Mouse (Mus musculus) spleen, adult 12 weeks (tissue): Measurements from ENCODE around the gene Sall2.
"Not testable (repeated sequence)": the region's sequence is repeated elsewhere in the genome, so short reads cannot be mapped to it uniquely, and the experiment has no call there.

ENCODE experiments used
- DNase-seq: peaks from one replicate; pipeline ENCODE4 v3.0.0; 2022; ENCODE audit warnings: low spot score

Gene Sall2

DNA sequence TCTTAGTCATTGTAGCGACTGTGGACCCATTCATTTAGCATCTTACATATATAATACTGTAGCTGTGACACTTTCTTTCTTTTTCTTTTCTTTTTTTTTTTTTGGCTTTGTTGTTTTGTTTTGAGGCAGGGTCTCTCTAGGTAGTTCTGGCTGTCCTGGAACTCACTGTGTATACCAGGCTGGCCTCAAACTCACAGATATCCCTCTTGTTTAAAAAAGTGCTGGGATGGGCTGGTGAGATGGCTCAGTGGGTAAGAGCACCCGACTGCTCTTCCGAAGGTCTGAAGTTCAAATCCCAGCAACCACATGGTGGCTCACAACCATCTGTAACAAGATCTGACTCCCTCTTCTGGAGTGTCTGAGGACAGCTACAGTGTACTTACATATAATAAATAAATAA, 25.0 kb downstream of the Sall2 start:
- DNase-seq = not testable (repeated sequence)

DNA sequence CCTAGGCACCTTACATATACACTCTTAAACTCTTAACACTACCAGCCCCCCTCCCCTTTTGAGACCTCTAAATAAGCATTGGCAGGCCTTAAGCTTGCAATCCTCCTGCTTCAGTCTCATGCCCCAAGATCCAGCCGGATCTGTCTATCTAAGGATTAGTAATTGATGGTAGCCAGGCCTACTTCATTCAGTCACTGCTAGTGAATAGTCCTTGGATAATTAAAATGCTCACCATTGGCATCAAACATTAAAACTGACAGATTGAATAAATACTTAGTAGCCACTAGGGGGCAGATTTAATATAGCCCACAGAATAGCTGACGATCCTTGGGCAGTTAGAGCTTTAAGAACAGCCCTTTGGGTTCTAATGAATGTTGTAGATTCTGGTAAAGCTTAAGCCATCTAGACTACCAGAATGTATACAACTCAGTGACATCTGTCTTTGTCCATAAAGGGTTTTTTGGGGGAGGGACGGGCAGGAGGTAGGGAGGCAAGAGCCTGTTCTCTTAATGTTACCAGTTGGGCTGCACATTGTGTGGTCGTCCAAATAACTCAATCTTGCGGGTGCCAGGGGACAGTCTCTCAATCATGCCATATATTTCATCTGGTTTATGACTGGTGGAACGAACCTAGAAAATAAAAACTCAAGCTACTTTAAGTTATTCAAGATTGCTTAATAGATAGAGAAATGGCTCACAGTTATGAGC, 32.9 kb downstream of the Sall2 start:
- DNase-seq = no peak

DNA sequence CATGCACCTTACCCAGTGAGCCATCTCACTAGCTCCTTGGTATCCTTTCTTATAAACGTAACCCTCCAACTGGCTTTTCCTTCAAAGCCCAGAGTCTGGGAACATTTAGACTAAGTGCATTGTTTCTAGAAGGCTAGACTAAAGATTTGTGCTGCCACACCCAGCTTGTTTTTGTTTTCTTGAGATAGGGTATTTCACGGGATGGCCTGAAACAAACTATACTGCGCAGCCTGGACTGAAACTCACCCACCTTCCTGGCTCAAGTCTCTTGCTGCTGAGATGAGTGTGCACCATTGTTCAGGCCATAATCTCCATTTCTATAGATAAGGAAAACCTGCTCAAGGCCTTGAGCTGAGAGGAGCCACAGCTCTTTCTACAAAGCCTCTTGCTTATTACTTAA, 44.4 kb downstream of the Sall2 start:
- no peak for DNase-seq

DNA sequence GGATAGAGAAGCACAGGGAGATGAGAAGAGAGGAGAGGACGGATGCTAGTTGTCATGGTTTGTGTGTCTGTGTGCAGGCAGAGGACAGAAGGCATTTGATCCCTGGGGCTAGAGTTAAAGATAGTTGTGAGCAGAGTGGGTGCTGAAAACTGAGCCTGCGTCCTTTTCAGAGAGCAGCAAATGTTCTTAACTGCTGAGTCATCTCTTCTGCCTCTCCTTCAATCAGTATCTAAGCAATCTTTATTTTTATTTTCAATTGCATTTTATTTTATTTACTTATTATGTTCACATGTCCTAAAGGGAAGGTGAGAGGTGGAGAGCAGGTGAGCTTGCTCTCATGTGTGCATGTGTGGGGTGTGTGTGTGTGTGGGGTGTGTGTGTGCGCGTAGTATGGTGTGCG, 44.9 kb downstream of the Sall2 start:
- no peak for DNase-seq

DNA sequence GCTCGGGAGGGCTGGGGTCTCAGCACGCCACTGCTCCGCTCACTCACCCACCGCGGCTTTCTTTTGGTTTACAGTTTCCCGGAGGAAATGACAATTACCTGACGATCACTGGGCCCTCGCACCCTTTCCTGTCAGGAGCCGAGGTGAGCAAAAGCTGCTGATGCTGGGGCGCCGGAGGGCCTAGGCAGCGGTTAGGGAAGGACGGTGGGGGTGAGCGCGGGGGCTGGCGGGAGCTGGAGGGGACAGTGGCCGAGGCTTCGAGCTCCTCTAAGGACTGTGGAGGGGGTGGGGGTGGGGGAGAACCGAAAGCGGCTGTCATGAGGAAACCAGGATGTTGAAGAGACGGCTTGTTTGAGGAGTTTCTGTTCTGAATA, 48.8 kb downstream of the Sall2 start:
- no peak for DNase-seq

DNA sequence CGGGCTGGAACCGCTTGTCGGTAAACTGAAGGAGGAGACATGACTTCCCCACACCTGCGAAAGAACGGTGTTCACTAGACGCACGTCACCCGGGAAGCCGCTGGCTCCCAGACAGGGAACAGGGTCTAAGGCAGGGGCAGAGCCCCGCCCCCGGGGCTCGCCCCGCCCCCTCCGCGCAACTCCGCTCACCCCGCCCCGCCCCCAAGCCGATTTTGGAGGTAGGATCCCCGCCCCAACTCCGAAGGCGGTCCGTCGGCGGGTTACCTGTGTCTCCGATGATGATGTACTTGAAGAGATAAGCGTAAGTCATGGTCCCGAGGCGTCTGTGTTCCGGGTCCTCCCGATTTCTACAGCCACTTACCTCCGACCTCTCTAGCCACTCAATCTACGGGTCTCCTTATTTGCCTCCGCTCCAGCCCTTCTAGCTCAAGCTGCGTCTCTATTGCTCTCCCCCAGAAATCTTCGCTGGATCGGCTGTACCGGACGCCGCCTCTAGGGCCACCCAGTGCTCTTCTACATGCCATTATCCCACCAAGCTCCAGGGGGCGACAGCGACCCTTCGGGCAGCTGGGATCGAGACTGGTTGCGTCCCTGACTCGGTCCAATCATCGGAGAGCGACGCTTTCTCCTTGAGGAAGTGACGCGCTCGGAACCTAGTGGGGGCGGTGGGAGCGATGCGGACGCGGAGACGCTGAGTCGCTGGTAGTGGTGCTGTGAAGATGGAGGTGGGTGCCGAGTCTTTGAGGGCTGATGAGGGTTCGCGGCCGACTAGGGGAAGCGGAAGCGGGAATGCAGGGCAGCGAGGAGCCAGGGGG, 49.4 kb downstream of the Sall2 start, which contains the start of the genes Tox4 and Rab2b:
Tox4 (plus strand) TSS at position 215 of the 815 bp plus-strand sequence.
Rab2b (minus strand) TSS at position 614 of the 815 bp plus-strand sequence.
- DNase-seq = peak; percentile 99

DNA sequence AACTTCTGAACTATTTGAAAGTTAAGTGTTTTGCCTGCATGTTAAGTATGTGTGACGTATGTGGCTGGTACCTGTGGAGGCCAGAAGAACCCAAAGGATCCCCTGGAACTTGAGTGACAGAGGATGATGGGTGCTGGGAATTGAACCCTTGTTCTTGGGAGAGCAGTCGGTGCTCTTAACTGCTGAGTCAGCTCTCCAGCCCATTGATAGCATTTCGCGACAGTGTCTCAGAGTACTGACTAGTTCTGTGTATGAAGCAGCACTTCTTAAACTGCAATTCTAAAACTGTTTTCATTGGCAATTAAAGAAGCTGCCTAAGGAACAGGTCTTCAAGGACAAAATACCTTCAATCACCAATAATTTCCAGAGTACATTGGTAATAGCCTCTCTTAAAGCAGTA, 51.4 kb downstream of the Sall2 start:
- no peak for DNase-seq

DNA sequence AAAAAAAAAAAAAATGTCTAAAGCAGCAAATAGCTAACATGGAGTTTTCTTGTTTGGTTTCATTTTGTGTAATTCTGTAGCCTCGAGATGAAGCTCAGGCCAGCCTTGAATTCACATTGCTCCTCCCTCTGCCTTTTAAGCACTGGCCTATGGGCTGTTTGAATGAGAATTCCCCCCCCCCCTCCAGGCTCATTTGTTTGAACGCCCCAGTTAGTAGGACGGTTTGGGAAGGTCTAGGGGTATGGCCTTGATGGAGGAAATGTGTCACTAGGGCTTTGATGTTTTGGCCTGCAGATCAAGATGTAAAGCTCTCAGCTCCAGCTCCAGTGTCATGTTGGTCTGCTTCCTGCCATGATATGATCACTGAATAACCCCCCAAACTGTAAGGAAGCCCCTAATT, 55.8 kb downstream of the Sall2 start:
- DNase-seq = no peak
